In the genomic region with DNA sequence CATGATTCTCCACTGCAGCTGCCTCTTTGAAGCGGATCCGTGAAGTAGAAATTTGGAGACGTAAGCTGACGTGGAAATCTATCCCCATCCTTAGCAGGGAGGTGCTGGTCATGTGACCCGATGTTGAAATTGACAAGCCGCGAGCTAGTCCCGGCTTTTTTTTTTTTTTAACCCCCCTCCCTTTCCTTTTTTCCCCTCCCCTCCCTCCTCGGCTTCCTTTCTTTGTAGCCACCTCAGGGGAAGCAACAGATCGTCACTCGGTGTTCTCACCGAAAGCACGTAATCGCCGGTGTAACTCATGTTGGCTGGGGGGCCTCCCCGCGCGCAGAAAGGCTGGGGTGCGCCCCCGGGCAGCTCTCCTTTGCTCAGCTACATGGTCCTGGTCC, we compare ENCODE assay signal across 12 mouse cellular contexts. TPM values are rescaled to one million over a fixed set of nuclear protein-coding genes. Genes with fewer than 3 reads are reported as not detected.
DNase-seq lines count a peak whose midpoint lies in the region; ATAC-seq and TF ChIP-seq lines count a peak whose summit lies in the region.
"Had no signal": no experiment of that assay in that cellular context is flagged by ENCODE, and none has a peak within 500 bp of the region (broad histone marks: within the 10 kb centered on the region; RNA-seq: fewer than 3 reads in every experiment).

A gene (minus strand): TSS at position 54 of the 386 bp plus-strand sequence.

- POLR2A ChIA-PET in Patski (lab: Charles Lee): interaction anchor here (1.1 to 21.2 kb wide), 6 partner anchors 11 to 73 kb away, joined by 4 to 778 read pairs (median 9); a partner anchor contains a TSS

- H3K4me1 ChIP-seq in kidney, embryonic 14.5 days (ENCODE audit: control insufficient read depth, insufficient read depth, low read length): peaks cover 26% of the 10 kb centered on the region
- H3K4me1 ChIP-seq in intestine, embryonic 16.5 days (ENCODE audit: control insufficient read depth, insufficient read depth, low read length): no peaks in the 10 kb centered on the region
- peaks cover 6% of the 10 kb centered on the region; the same call in 1 of the 2 replicates for H3K4me1 ChIP-seq in neural tube, embryonic 12.5 days
- H3K4me1 ChIP-seq in forebrain, embryonic 16.5 days (replicated peaks; ENCODE audit: control insufficient read depth, insufficient read depth, low read length): no peaks in the 10 kb centered on the region

- no peak for DNase-seq in kidney, adult 8-10 months
- DNase-seq in Patski (ENCODE audit: low read depth, low spot score): no peak
- no peak for DNase-seq in cerebellum, postnatal 10 days
- no peak for DNase-seq in gastrocnemius, postnatal 4 days (ENCODE audit: low spot score in 2 of 2)

- 2% methylated on average over 20 of the region's 20 CpGs for WGBS in kidney, embryonic 14.5 days
- 1% methylated on average over 20 of the region's 20 CpGs for WGBS in intestine, embryonic 16.5 days
- WGBS in neural tube, embryonic 12.5 days: under 1% methylated on average over 20 of the region's 20 CpGs
- WGBS in forebrain, embryonic 16.5 days: 1% methylated on average over 20 of the region's 20 CpGs

- no peaks in the 10 kb centered on the region for H3K36me3 ChIP-seq in kidney, embryonic 14.5 days (ENCODE audit: control insufficient read depth, insufficient read depth, low read length)
- no peaks in the 10 kb centered on the region for H3K36me3 ChIP-seq in intestine, embryonic 16.5 days (ENCODE audit: control insufficient read depth, insufficient read depth, low read length)
- H3K36me3 ChIP-seq in neural tube, embryonic 12.5 days: no peaks in the 10 kb centered on the region
- H3K36me3 ChIP-seq in forebrain, embryonic 16.5 days (ENCODE audit: control insufficient read depth, insufficient read depth): no peaks in the 10 kb centered on the region
- H3K36me3 ChIP-seq: embryonic facial prominence, embryonic 13.5 days had no signal

- peak within 1 kb of the TSS; percentile 96 for H3K27ac ChIP-seq in kidney, embryonic 14.5 days (ENCODE audit: low read depth, low read length)
- H3K27ac ChIP-seq in intestine, embryonic 16.5 days (ENCODE audit: low read length): no peak within 1 kb of the TSS
- peak within 1 kb of the TSS; percentile 46; the same call in 1 of the 2 replicates for H3K27ac ChIP-seq in neural tube, embryonic 12.5 days
- H3K27ac ChIP-seq in forebrain, embryonic 16.5 days (ENCODE audit: low read length): no peak within 1 kb of the TSS
- H3K27ac ChIP-seq: embryonic facial prominence, embryonic 13.5 days had no signal

- H3K9ac ChIP-seq in kidney, embryonic 14.5 days (ENCODE audit: low read depth, low read length): peak within 1 kb of the TSS; percentile 89
- H3K9ac ChIP-seq in intestine, embryonic 16.5 days (ENCODE audit: low read depth, low read length): peak within 1 kb of the TSS; percentile 51
- peak within 1 kb of the TSS; percentile 64 for H3K9ac ChIP-seq in neural tube, embryonic 12.5 days
- no peak within 1 kb of the TSS for H3K9ac ChIP-seq in forebrain, embryonic 16.5 days (replicated peaks; ENCODE audit: low read depth, low read length)
- H3K9ac ChIP-seq: embryonic facial prominence, embryonic 13.5 days had no signal

- ATAC-seq in kidney, embryonic 14.5 days (ENCODE audit: low FRiP score, low TSS enrichment): peak; percentile 66
- peak; percentile 22 for ATAC-seq in Patski
- no peak; the same call in 1 of the 2 replicates for ATAC-seq in intestine, embryonic 16.5 days
- ATAC-seq in neural tube, embryonic 12.5 days (ENCODE audit: low FRiP score, low read depth): no peak
- ATAC-seq in forebrain, embryonic 16.5 days: no peak

- in situ Hi-C loops in Patski (cut with MboI; ENCODE audit: low pct_unique_long_range_greater_than_20kb): loop anchor here (25.0 kb wide), 1 partner anchor 1258 kb away; no protein-coding TSS in a partner anchor

- peaks cover 8% of the 10 kb centered on the region for H3K27me3 ChIP-seq in kidney, embryonic 14.5 days (ENCODE audit: control insufficient read depth, insufficient read depth, low read length)
- H3K27me3 ChIP-seq in Patski: no peaks in the 10 kb centered on the region
- H3K27me3 ChIP-seq in intestine, embryonic 16.5 days (replicated peaks; ENCODE audit: control insufficient read depth, insufficient read depth, low read length): peaks cover 73% of the 10 kb centered on the region
- peaks cover 91% of the 10 kb centered on the region for H3K27me3 ChIP-seq in neural tube, embryonic 12.5 days (replicated peaks)
- peaks cover 88% of the 10 kb centered on the region for H3K27me3 ChIP-seq in forebrain, embryonic 16.5 days (replicated peaks; ENCODE audit: control insufficient read depth, insufficient read depth, low read length)

- H3K4me3 ChIP-seq in kidney, embryonic 14.5 days (ENCODE audit: low read length): peak within 1 kb of the TSS; percentile 75
- H3K4me3 ChIP-seq in intestine, embryonic 16.5 days (ENCODE audit: low read length): peak within 1 kb of the TSS; percentile 39
- H3K4me3 ChIP-seq in neural tube, embryonic 12.5 days: peak within 1 kb of the TSS; percentile 39
- no peak within 1 kb of the TSS for H3K4me3 ChIP-seq in forebrain, embryonic 16.5 days (replicated peaks; ENCODE audit: low read length)
- H3K4me3 ChIP-seq: embryonic facial prominence, embryonic 13.5 days had no signal

- H3K4me2 ChIP-seq in kidney, embryonic 14.5 days (replicated peaks; ENCODE audit: low read depth, low read length): peak within 1 kb of the TSS; percentile 83
- H3K4me2 ChIP-seq in intestine, embryonic 16.5 days (ENCODE audit: low read depth, low read length): 0 out of 2 replicates have a peak within 1 kb of the TSS, but pooled peaks have one; percentile 6
- peak within 1 kb of the TSS; percentile 58 for H3K4me2 ChIP-seq in neural tube, embryonic 12.5 days (replicated peaks)
- no peak within 1 kb of the TSS for H3K4me2 ChIP-seq in forebrain, embryonic 16.5 days (ENCODE audit: low read length)
- H3K4me2 ChIP-seq: embryonic facial prominence, embryonic 13.5 days had no signal

- H3K9me3 ChIP-seq in kidney, embryonic 14.5 days (ENCODE audit: control insufficient read depth, low read length): no peaks in the 10 kb centered on the region
- H3K9me3 ChIP-seq in intestine, embryonic 16.5 days (ENCODE audit: control insufficient read depth, low read length): no peaks in the 10 kb centered on the region
- no peaks in the 10 kb centered on the region for H3K9me3 ChIP-seq in neural tube, embryonic 12.5 days
- no peaks in the 10 kb centered on the region for H3K9me3 ChIP-seq in forebrain, embryonic 16.5 days (ENCODE audit: control insufficient read depth, low read length)
- H3K9me3 ChIP-seq: embryonic facial prominence, embryonic 13.5 days had no signal

- CTCF ChIA-PET in Patski (lab: Charles Lee): interaction anchor here (1.0 to 4.4 kb wide), 6 partner anchors 10 to 68 kb away, joined by 4 to 27 read pairs (median 5); a partner anchor contains a TSS

- no peak for TF ChIP-seq CTCF in Patski (IDR thresholded peaks at IDR 0.05)

RNA-seq across cellular contexts. Expression of the gene that starts here (rescaled TPM):
- polyA plus RNA-seq in kidney, embryonic 14.5 days (2014; fragmentation: Nextera tagmentation; extraction: Ambion mirVana): 27.6 and 35.6 TPM in 2 replicates
- polyA plus RNA-seq in Patski (2021): 19.3 TPM
- polyA plus RNA-seq in intestine, embryonic 16.5 days (2015; fragmentation: Nextera tagmentation; extraction: Ambion mirVana): 1.4 and 1.9 TPM in 2 replicates
- 10.8 and 13.4 TPM in 2 replicates for polyA plus RNA-seq in neural tube, embryonic 12.5 days (2016; fragmentation: Nextera tagmentation; extraction: Ambion mirVana)
- polyA plus RNA-seq in forebrain, embryonic 16.5 days (2015; fragmentation: Nextera tagmentation; extraction: Ambion mirVana): 0.14 TPM in 1 of 2 replicates, not detected in the other
- total RNA-seq in gastrocnemius, postnatal 4 days (2021): 1 to 10 TPM; 6.0 to 6.6 TPM
- total RNA-seq: hematopoietic stem cell, adult 5-6 weeks; left cerebral cortex, postnatal 36 days; midbrain, postnatal 0 days had no signal
- polyA plus RNA-seq: embryonic facial prominence, embryonic 13.5 days; midbrain, postnatal 0 days had no signal

Comparison
In these comparisons a context has a peak if more than half of its experiments do, and no peak if none do; other contexts are left out.
1. ATAC-seq: peak in kidney, embryonic 14.5 days (single experiment) and Patski (single experiment); none in intestine, embryonic 16.5 days (single experiment), neural tube, embryonic 12.5 days (single experiment) and forebrain, embryonic 16.5 days (single experiment).
2. H3K27ac ChIP-seq: peak in kidney, embryonic 14.5 days (single experiment) and neural tube, embryonic 12.5 days (single experiment); none in intestine, embryonic 16.5 days (single experiment) and forebrain, embryonic 16.5 days (single experiment).